Mouse (Mus musculus): ENCODE results near the gene Uty.

The Uty gene

DNA sequence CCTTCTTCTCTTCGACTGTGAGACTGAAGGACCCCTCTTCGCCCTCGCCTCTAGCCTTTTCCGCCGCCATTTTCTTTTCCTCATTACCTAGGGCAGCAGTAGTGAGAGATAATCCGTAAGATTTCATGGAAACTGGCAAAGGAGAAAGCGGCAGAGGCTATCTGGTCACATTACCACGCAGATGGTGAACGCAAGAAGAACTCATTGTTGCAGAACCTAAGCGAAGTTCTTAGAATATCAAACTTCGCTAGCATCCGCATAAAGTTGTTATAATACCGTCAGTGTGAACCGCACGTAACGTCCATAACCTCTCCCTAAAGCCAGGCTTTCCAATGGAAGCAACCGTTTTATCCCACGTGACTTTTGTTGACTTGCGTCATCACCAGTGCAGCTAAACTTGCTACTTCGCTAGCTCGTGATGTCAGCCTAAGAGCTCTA is at the start of gene Uty:
Gene Uty, minus strand, starts transcription at position 334 of the 438 bp plus-strand sequence.
- DNase-seq (ENCODE audit: low read depth, low spot score): peak; percentile 42

DNA sequence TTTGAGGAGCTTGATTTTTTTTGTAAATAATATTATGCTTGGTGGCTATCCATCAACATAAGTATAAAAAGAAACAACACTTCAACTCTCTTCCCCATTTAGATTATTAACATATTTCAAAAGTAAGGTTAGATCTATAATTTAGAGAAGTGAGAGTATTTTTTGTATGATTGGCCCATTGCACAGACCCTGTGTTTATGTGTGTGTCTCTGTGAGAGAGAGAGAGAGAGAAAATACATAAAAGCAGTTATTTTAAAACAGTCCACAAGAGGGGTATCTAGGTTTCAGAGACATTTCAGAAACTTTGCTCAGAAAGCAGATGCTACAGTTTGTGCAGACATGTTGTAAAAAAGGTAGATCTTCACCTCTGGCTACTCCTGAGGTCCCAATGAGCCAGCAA is 48.1 kb upstream of the Uty start:
- DNase-seq (ENCODE audit: low read depth, low spot score): no peak

DNA sequence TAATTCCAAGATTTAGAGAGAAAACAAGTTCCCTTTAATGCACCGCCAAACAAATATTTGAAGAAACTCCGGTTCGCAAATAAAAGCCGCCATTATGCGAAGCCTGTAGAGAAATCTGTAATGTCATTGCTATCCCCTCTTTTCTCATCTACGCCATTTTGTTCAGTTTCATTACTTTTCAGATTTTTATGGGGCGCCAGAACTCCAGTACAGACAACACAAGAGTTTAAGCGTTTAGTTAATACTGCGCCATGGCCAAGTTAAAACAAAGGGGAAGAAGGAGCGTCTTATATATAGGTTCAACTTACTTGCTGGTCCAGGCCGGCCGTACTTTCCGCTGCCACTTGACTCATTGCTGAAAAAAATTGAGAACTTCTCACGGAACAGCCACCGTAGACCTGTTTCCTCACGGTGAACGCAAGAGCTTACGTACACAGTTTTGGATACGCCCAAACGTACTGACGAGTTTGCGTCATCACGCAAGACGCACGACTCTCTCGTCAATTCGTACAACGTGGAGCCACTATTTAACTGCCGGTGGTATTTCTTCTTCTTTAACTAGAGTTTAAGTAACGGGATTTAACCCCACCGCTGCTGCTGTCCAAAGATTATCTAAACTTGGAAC is 40.7 kb upstream of the Uty start, which contains the start of gene Ddx3y:
Gene Ddx3y, minus strand, starts transcription at position 459 of the 625 bp plus-strand sequence.
- peak; percentile 49 for DNase-seq (ENCODE audit: low read depth, low spot score)

DNA sequence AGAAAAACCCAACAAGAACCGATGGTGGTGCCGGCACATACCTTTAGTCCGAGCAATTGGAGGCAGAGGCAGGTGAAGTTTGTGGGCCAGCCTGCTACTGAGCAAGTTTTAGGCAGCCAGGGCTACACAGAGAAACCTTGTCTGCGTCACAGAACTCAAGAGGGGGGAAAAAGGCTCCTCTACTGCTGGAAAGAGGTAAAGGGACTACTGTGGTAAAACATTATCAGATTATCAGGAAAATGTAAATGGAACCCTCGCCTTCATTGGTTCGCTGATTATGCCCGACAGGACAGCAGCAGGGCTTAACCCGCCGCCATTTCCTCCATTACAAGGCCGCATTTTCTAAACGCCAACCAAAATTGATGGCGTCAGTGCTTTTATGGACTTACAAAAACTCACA is 40.2 kb upstream of the Uty start:
- DNase-seq (ENCODE audit: low read depth, low spot score): peak; percentile 0

DNA sequence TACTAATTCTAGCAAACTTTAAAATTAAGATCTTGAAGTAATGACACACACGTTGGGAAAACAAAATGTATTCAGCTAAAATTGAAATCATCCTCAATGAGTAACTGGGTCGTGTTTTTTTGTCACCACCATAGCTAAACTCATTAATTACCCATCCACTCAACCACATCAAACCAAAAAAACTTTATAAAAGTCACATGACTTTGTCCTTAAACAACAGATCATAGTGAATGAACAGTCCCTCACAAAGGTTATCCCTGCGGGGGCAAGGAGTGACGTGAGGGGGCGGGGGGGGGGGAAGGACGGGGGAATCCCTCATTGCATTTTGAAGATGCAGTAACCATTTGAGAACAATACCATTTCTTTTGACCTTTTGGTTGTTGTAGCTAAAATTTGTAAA is 558 bp upstream of the Uty start:
- DNase-seq (ENCODE audit: low read depth, low spot score): no peak

DNA sequence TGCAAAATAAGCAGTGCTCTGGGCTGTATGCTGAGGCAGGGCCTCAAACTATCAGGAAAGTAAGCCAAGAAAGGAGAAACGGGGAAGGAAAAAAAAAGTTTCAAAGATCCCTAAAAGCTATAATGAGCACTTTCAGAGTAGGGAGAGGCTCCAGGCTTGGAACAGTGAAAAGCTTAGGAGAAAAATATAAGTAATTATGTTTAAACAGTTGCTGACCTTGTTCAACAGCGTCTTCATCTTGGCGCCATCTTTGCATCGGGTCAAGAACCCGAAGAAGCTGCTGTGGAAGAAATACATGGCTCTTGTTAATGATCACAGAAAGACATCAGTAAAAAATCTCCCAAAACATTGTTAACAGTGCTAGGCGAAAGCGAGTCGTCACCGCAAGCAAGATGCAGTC is 619 bp downstream of the Uty start:
- no peak for DNase-seq (ENCODE audit: low read depth, low spot score)

DNA sequence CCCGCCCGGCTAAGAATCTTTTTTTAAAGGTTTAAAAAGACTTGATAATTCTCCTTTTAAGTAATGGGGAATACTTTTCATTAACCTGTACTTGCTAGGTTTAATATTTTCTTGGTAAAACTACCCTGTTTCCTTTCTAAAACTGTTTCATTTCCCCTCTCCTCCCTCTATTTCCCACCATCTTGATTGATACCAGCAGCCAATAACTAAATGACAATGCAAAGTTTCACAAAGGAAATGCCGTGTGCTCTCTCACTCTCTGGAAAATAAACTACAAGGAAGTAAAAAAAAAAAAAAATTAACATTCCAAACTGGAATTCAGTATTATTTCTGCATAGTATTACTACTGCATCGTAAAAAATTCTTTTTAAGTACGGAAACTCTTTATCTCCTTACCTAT is 1.1 kb downstream of the Uty start:
- no peak for DNase-seq (ENCODE audit: low read depth, low spot score)

DNA sequence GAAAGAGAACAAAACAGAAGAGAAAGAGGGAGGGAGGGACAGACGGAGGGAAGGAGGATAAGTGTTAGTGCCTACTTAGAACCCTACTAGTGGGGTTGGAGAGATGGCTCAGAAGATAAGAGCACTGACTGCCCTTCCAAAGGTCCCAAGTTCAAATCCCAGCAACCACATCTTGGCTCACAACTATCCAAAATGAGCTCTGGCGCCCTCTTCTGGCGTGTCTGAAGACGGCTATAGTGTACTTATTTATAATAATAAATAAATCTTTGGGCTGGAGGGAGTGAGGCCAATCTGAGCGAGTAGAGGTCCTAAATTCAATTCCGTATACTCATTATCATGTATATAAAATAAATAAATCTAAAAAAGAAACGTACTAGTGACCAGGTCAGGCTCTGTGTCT is 25.6 kb downstream of the Uty start:
- DNase-seq (ENCODE audit: low read depth, low spot score): no peak

DNA sequence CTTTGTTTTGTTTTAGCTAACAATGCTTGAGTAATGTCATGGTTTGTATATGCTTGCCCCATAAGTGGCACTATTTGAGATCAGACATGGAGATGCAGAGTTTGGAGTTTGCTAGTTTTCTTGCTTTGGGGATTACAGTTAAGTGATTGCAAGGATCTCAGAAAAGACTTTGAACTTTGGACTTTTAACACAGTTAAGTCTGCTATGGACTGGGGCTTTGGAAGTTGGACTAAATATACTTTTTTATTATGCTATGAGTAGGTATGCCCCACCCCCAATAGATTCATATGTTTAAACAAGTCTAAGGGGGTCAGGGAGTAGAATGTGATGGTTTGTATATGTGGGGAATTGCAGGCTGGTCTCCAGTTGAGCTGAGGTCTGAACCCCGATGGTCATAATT is 67.1 kb downstream of the Uty start:
- DNase-seq (ENCODE audit: low read depth, low spot score): no peak

DNA sequence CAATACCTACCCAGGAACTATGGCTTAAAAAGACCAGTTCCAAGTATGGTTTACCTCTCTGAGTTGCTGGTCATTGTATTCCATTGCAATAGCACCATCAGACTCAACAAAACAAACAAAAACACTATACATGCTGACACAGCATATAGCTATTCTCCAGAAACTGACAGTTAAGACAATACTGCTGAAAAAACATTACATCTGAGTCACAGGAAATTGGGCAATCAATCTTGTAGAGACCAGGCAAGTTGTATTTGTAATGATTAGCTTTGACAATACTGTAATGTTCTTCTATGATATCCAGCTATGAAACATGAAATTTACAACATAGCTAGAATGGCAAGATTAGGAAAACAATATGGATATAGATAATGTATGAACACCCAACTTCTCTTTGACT is 82.5 kb downstream of the Uty start:
- no peak for DNase-seq (ENCODE audit: low read depth, low spot score)

DNA sequence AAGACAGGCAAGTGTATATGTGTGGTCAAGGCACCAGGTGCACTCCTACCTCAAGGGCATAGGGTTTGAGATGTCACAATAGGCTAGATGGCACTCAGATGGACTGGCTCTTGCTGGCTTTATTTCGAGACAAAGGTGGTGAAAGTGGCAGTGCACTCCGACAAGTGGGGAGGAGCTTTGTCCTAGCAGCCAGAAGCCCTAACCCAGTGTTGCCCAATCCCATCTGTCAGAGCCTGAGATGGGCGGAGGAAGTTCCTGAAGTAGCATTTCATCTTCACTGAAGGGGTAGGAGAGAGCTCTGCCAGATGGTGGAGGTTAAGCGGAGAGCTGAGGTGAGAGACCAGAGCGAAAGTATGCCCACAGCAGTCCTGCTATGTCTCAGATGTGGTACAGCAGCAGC is 129.4 kb downstream of the Uty start:
- DNase-seq (ENCODE audit: low read depth, low spot score): no peak

DNA sequence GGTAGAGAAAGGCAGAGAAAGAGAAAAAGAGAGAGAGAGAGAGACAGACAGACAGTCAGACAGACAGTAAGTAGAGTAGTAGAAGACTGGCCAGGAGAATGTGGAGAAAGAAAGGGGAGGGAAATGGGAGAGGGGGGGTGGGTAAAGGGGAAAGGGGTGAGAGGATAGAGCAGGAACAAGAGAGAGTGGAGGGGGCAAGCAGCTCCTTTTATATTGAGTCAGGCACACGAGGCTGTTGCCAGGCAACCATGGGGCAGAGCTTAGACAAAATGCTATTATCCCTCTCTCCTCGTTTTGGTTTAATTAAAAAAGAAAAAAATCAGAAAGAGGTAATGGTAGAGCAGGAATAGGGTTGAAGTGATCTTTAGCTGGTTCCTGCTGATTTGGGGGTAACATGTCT is 131.5 kb downstream of the Uty start:
- no peak for DNase-seq (ENCODE audit: low read depth, low spot score)
